Mouse (Mus musculus) heart, postnatal 0 days (tissue): ENCODE measurements around the gene Minpp1. TPM values are rescaled to one million over a fixed set of nuclear protein-coding genes. Genes with fewer than 3 reads are reported as not detected.
A peak's percentile ranks its signal among the peaks of the same experiment; 100 is the strongest.
"Not testable (repeated sequence)": the region's sequence is repeated elsewhere in the genome, so short reads cannot be mapped to it uniquely, and the experiment has no call there.

Source experiments
- ATAC-seq: fragments of 200-750 bp; cut with Nextera tagmentation; 2 replicates; pipeline ENCODE4 v1.8.0; 2017; ENCODE audit warnings: low read depth, moderate number of reproducible peaks, moderate library complexity; ENCODE audit not compliant: insufficient read depth
- DNase-seq: peaks from one replicate; pipeline ENCODE4 v3.0.0-alpha.2; 2016; ENCODE audit warnings: low spot score
- H3K27ac ChIP-seq: fragments of 300-500 bp; sonication (generic); 2 replicates; pipeline ENCODE4 v1.5.1; 2014; ENCODE audit warnings: low read depth, mild to moderate bottlenecking
- H3K27me3 ChIP-seq: fragments of 300-500 bp; sonication (generic); 2 replicates; pipeline ENCODE4 v1.6.1; 2014; ENCODE audit warnings: low read length, mixed read lengths; ENCODE audit not compliant: control insufficient read depth, insufficient read depth
- H3K36me3 ChIP-seq: fragments of 300-500 bp; sonication (generic); replicated peaks from 2 replicates; pipeline ENCODE4 v1.6.1; 2014; ENCODE audit warnings: low read length, mixed read lengths; ENCODE audit not compliant: control insufficient read depth, insufficient read depth
- H3K4me1 ChIP-seq: fragments of 300-500 bp; sonication (generic); 2 replicates; pipeline ENCODE4 v1.6.1; 2014; ENCODE audit warnings: antibody characterized with exemption; ENCODE audit not compliant: control insufficient read depth, insufficient read depth
- H3K4me2 ChIP-seq: fragments of 300-500 bp; sonication (generic); 2 replicates; pipeline ENCODE4 v1.6.1; 2014; ENCODE audit warnings: low read depth, mild to moderate bottlenecking, low read length, moderate library complexity
- H3K4me3 ChIP-seq: fragments of 300-500 bp; sonication (generic); 2 replicates; pipeline ENCODE4 v1.5.1; 2014; ENCODE audit warnings: low read depth, low read length
- H3K9ac ChIP-seq: fragments of 300-500 bp; sonication (generic); replicated peaks from 2 replicates; pipeline ENCODE4 v1.6.1; 2014; ENCODE audit warnings: low read depth, low read length, mixed read lengths
- H3K9me3 ChIP-seq: fragments of 300-500 bp; sonication (generic); replicated peaks from 2 replicates; pipeline ENCODE4 v1.6.1; 2016; ENCODE audit warnings: low read length; ENCODE audit not compliant: control insufficient read depth
- CTCF ChIP-seq: IDR thresholded peaks from 2 replicates; pipeline ENCODE4 v1.5.1; 2016; ENCODE audit warnings: antibody characterized with exemption, control low read depth, low read depth
- EP300 ChIP-seq: IDR thresholded peaks from 2 replicates; pipeline ENCODE4 v1.6.1; 2016; ENCODE audit warnings: antibody characterized with exemption, low read depth
- WGBS: fragments of 180-500 bp; shearing (Covaris S2); extraction: QIAGEN DNeasy Blood & Tissue Kit; methylation state at CpG from one replicate; pipeline ENCODE4 v1.1.7; 2014; 5-methylcytosine and 5-hydroxymethylcytosine counted together
- polyA plus RNA-seq: library from polyadenylated mRNA; unstranded; fragments of >200 nt; fragmentation: Nextera tagmentation; extraction: Ambion mirVana; gene quantifications from 2 replicates; pipeline ENCODE4 v1.2.1, GENCODE M21; 2015
- total RNA-seq: library from RNA; depleted of rRNA; stranded (reverse); fragments of >200 nt; gene quantifications from 2 replicates; pipeline ENCODE4 v1.2.3, GENCODE M21; 2014; ENCODE audit warnings: low replicate concordance; rRNA removed

The Minpp1 gene
- total RNA-seq (66.2 and 84.1 TPM in 2 replicates), polyA plus RNA-seq (29.3 and 29.7 TPM in 2 replicates)

DNA sequence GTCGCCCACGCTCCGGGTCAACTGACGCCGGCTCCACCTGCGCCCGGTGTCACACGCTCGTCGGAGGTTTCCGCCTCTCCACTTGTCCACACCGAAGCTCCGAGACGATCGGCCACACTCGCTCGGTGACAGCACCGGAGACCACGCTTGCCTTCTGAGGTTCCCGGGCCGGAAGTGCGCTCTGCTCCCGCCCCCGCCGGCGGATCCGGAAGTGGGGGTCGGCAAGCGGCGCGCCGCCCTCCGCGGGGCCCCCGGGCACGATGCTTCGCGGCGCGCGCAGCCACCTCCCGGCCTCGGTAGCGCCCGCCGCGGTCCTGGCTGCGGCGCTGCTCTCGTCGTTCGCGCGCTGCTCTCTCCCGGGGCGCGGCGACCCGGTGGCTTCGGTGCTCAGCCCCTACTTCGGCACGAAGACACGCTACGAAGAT, at the start of gene Minpp1:
Minpp1 (plus strand) TSS at position 89 of the 425 bp plus-strand sequence.
- peak within 1 kb of the TSS; percentile 75 for H3K4me2 ChIP-seq
- DNase-seq = peak; percentile 73
- peak within 1 kb of the TSS; percentile 85 for H3K27ac ChIP-seq
- no peaks in the 10 kb centered on the region for H3K27me3 ChIP-seq
- H3K9ac ChIP-seq = peak within 1 kb of the TSS; percentile 75
- TF ChIP-seq CTCF (no peak), EP300 (no peak)
- H3K9me3 ChIP-seq = no peaks in the 10 kb centered on the region
- H3K4me3 ChIP-seq = peak within 1 kb of the TSS; percentile 77
- H3K4me1 ChIP-seq = peaks cover 7% of the 10 kb centered on the region
- WGBS = under 1% methylated on average over 64 of the region's 64 CpGs
- H3K36me3 ChIP-seq = no peaks in the 10 kb centered on the region
- ATAC-seq = peak; percentile 92

DNA sequence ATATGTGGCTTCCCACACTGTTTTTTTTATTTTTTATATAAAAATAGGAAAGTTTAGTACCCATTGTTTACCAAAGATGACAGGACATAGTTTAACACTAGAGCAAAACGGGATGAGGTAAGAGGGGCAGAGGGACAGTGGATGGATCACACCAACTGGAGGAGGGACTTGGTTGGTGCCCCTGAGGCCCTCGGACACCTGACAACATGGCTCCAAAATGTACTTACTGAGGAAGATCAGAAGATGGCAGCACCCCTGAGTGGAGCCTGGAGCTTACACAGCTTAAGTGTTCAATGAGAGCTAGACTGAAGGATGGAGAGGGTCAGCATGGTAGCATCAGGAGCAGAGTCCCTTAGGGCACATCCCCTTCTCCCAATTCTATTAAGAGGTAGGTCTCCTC, 46.2 kb upstream of the Minpp1 start:
- DNase-seq = no peak
- 83% methylated on average over 2 of the region's 2 CpGs for WGBS
- TF ChIP-seq EP300 (no peak), CTCF (no peak)

GRCm38 (mm10) chr19:32441568-32441967, 44.0 kb upstream of the Minpp1 start:
- ATAC-seq = no peak
- H3K9me3 ChIP-seq = no peaks in the 10 kb centered on the region
- no peaks in the 10 kb centered on the region for H3K27me3 ChIP-seq
- H3K4me1 ChIP-seq = no peaks in the 10 kb centered on the region
- DNase-seq = no peak
- H3K4me2 ChIP-seq = no peak overlapping the region
- H3K9ac ChIP-seq = no peak overlapping the region
- TF ChIP-seq EP300 = no peak
- no peak for TF ChIP-seq CTCF
- 94% methylated on average over 10 of the region's 11 CpGs for WGBS
- H3K4me3 ChIP-seq = no peak overlapping the region
- H3K36me3 ChIP-seq = no peaks in the 10 kb centered on the region
- no peak overlapping the region for H3K27ac ChIP-seq

More for the DNA sequence above, 46.2 kb upstream of the Minpp1 start:
- Histone ChIP-seq H3K4me2 (no peak overlapping the region), H3K27me3 (no peaks in the 10 kb centered on the region), H3K9me3 (no peaks in the 10 kb centered on the region), H3K36me3 (no peaks in the 10 kb centered on the region), H3K4me3 (no peak overlapping the region), H3K9ac (no peak overlapping the region), H3K4me1 (no peaks in the 10 kb centered on the region), H3K27ac (no peak overlapping the region)
- ATAC-seq = no peak

DNA sequence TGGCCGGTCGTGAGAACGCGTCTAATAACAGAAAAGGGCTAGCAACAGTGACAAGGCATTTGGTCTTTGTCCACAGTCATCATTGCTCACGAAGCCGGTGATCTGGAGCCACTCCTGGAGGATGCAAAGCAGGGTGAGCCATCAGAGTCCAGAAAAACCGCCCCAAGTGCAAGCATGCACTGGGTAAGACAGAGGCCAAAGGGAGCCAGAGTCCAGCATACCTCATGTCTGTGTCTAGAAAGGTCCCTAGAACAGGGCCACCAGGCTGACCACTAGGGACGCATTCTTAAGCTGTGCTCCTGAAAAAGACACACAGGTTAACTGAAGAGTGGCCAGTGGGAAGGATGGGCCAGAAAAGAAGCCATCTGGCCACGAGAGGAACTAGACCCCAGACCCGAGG, 36.6 kb upstream of the Minpp1 start:
- Histone ChIP-seq H3K4me3 (no peak overlapping the region), H3K4me2 (no peak overlapping the region), H3K27ac (no peak overlapping the region), H3K9ac (no peak overlapping the region), H3K27me3 (no peaks in the 10 kb centered on the region), H3K9me3 (no peaks in the 10 kb centered on the region), H3K4me1 (no peaks in the 10 kb centered on the region), H3K36me3 (no peaks in the 10 kb centered on the region)
- 88% methylated on average over 10 of the region's 10 CpGs for WGBS
- TF ChIP-seq EP300 = no peak
- no peak for TF ChIP-seq CTCF
- ATAC-seq = no peak
- no peak for DNase-seq

DNA sequence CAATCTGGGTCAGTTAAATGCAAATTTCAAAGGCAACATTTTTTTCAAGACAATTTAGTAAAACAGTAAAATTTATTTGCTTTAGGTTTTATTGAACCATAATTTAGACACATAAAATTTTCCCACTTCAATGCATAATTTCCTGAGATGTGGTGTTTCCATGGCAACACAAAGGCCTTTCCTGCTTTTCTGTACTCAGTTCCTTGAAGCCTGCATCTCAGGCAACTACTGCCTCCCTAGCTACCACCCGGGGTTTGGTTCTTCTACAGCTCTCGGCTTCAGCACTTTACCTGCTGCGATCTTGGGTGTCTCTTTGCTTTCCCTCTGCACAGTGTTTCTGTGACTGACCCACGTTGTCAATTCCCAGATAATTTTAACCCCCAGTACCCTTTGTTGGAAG, 33.3 kb upstream of the Minpp1 start:
- ATAC-seq = no peak
- Histone ChIP-seq H3K9me3 (no peaks in the 10 kb centered on the region), H3K4me2 (no peak overlapping the region), H3K36me3 (no peaks in the 10 kb centered on the region), H3K4me3 (no peak overlapping the region), H3K9ac (no peak overlapping the region), H3K27me3 (no peaks in the 10 kb centered on the region), H3K27ac (no peak overlapping the region), H3K4me1 (no peaks in the 10 kb centered on the region)
- 70% methylated on average over 4 of the region's 4 CpGs for WGBS
- DNase-seq = no peak
- TF ChIP-seq EP300 (no peak), CTCF (no peak)

- no peaks in the 10 kb centered on the region for H3K27me3 ChIP-seq
- no peak for DNase-seq
- H3K36me3 ChIP-seq = no peaks in the 10 kb centered on the region
- H3K27ac ChIP-seq = no peak overlapping the region
- H3K9me3 ChIP-seq = 0 out of 2 replicates have a peak, but pooled peaks cover 4% of the 10 kb centered on the region
- TF ChIP-seq CTCF (no peak), EP300 (no peak)
- H3K9ac ChIP-seq = no peak overlapping the region
- H3K4me3 ChIP-seq = no peak overlapping the region
- H3K4me1 ChIP-seq = no peaks in the 10 kb centered on the region
- H3K4me2 ChIP-seq = no peak overlapping the region
- no peak for ATAC-seq
- WGBS = 75% methylated on average over 2 of the region's 2 CpGs
These were observed 28.8 kb upstream of the Minpp1 start for GRCm38 (mm10) chr19:32456744-32457143.

- H3K27ac ChIP-seq, H3K4me1 ChIP-seq, H3K36me3 ChIP-seq, H3K9ac ChIP-seq, H3K4me2 ChIP-seq, H3K9me3 ChIP-seq, H3K4me3 ChIP-seq, ATAC-seq, DNase-seq, H3K27me3 ChIP-seq: not testable (repeated sequence)
- WGBS = 81% methylated on average over 8 of the region's 8 CpGs
These were observed 27.9 kb upstream of the Minpp1 start for GRCm38 (mm10) chr19:32457631-32458030.
